Mouse (Mus musculus) erythroblast, embryonic 14.5 days (primary cell): ENCODE measurements at regions not wholly inside any gene's neighbourhood (a gene's known extent, or its start where the extent isn't known, plus 50 kb on each side); places are given as distances from the start of the nearest gene placed in this dataset.

Experiments
- H3K27me3 ChIP-seq: 2 replicates; pipeline ENCODE4 v1.6.1; 2012; ENCODE audit warnings: inconsistent platforms; ENCODE audit not compliant: control insufficient read depth
- H3K36me3 ChIP-seq: 2 replicates; pipeline ENCODE4 v1.6.1; 2012; ENCODE audit warnings: mild to moderate bottlenecking, inconsistent platforms; ENCODE audit not compliant: control insufficient read depth
- H3K4me1 ChIP-seq: 2 replicates; pipeline ENCODE4 v1.6.1; 2012; ENCODE audit warnings: inconsistent platforms; ENCODE audit not compliant: control insufficient read depth
- H3K4me3 ChIP-seq: replicated peaks from 2 replicates; pipeline ENCODE3; 2012; ENCODE audit warnings: moderate library complexity, mild to moderate bottlenecking, inconsistent platforms
- H3K9me3 ChIP-seq: 2 replicates; pipeline ENCODE4 v1.6.1; 2012; ENCODE audit warnings: low read length, inconsistent platforms, mixed read lengths; ENCODE audit not compliant: control insufficient read depth
- GATA1 ChIP-seq: IDR thresholded peaks from 2 replicates; pipeline ENCODE4 v1.6.1; 2012; ENCODE audit warnings: low read length, inconsistent platforms, mixed read lengths
- TAL1 ChIP-seq: IDR thresholded peaks from 3 replicates; pipeline ENCODE4 v1.6.1; 2012; ENCODE audit warnings: low read length, inconsistent platforms, mixed read lengths

- Histone ChIP-seq H3K9me3 (no peaks in the 10 kb centered on the region), H3K27me3 (no peaks in the 10 kb centered on the region), H3K4me3 (no peak overlapping the region)
Measured at GRCm38 (mm10) chr10:17511779-17512335, 211.2 kb upstream of the Cited2 start.

GRCm38 (mm10) chr10:17512487-17512886 lies 210.5 kb upstream of the Cited2 start:
- H3K9me3 ChIP-seq, result no peaks in the 10 kb centered on the region
- no peak overlapping the region for H3K4me3 ChIP-seq
- TF ChIP-seq TAL1, result no peak
- no peak for TF ChIP-seq GATA1
- no peaks in the 10 kb centered on the region for H3K4me1 ChIP-seq
- no peaks in the 10 kb centered on the region for H3K36me3 ChIP-seq
- no peaks in the 10 kb centered on the region for H3K27me3 ChIP-seq

More at GRCm38 (mm10) chr10:17511779-17512335, 211.2 kb upstream of the Cited2 start:
- Histone ChIP-seq H3K4me1 (no peaks in the 10 kb centered on the region), H3K36me3 (no peaks in the 10 kb centered on the region)
- TF ChIP-seq GATA1 (no peak), TAL1 (no peak)

DNA sequence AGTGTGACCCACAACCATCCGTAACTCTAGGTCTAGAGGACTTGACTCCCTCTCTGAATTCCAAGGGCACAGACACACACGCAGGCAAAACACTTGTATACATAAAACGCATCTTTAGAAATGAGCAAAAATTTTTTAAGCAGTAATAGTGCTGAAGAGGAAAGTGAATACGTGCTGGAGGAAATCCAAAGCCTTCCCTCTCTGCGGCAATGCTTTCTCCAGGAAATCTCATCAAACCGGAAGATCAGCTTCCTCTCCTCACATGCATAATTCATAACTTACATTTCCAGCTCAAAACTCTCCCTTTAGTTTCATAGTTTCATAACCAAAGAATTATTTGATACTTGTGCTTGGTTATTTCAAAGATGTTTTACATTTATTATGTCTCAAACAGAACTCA lies 209.3 kb upstream of the Cited2 start:
- TF ChIP-seq TAL1, result no peak
- TF ChIP-seq GATA1, result no peak
- Histone ChIP-seq H3K9me3 (no peaks in the 10 kb centered on the region), H3K36me3 (no peaks in the 10 kb centered on the region), H3K27me3 (no peaks in the 10 kb centered on the region), H3K4me1 (no peaks in the 10 kb centered on the region), H3K4me3 (no peak overlapping the region)

DNA sequence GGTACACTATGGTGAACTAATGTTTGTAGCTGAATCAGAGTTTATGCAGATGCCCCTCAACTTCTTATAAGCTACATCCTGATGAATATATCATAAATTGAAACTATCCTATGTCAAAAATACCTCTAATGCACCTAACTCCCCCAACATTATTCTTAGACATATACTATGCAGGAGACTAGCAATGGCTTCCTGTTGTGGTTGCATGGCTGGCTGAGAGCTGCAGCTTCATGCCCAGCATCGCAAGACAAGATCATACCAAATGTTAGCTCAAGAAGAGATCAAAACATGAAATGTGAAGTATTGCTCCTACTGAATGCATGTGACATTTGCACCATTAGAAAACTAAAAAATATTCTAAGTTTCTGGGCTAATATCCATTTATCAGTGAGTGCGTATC lies 206.9 kb upstream of the Cited2 start:
- Histone ChIP-seq H3K27me3 (no peaks in the 10 kb centered on the region), H3K36me3 (no peaks in the 10 kb centered on the region), H3K9me3 (no peaks in the 10 kb centered on the region), H3K4me3 (no peak overlapping the region), H3K4me1 (no peaks in the 10 kb centered on the region)
- TF ChIP-seq GATA1 (no peak), TAL1 (no peak)

DNA sequence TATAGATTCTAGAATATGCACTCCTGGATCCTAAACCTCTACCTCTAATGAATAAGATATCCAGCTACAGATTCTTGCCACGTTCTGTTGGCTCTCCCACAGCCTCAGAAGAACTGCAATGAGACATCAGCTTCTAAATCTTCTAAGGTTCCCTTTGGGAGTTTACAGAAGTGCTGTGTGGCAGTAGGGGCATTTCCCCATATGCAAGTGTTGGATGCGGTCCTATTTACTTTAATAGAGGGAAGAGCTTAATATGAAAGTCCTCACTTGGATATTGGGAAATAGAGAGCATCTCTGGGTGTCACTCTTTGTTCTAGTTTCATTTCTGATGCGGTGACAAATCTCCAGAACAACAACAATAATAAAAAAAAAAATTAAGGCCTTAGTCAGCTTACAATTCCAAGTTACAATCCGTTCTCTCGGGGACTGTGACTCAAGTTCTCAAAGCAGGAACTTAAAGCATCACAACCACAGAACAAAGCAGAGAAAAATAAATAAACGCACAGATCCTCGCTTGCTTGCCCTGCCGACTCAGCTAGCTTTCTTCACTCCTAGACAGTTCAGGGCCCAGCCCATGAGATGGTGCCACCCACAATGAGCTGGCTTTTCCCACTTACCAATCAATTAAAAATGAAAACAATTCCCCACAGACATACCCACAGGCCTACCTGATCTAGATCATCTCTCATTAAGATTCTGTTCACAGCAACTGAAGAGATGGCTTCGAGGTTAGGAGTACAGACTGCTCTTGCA lies 204.4 kb upstream of the Cited2 start:
- Histone ChIP-seq H3K36me3 (no peaks in the 10 kb centered on the region), H3K4me1 (no peaks in the 10 kb centered on the region), H3K27me3 (no peaks in the 10 kb centered on the region), H3K4me3 (no peak overlapping the region), H3K9me3 (no peaks in the 10 kb centered on the region)
- TF ChIP-seq TAL1 (no peak), GATA1 (no peak)

GRCm38 (mm10) chr10:17522026-17522541 lies 200.9 kb upstream of the Cited2 start:
- H3K36me3 ChIP-seq, result no peaks in the 10 kb centered on the region
- TF ChIP-seq TAL1, result no peak
- no peak for TF ChIP-seq GATA1
- H3K4me3 ChIP-seq, result no peak overlapping the region
- no peaks in the 10 kb centered on the region for H3K4me1 ChIP-seq
- H3K27me3 ChIP-seq, result no peaks in the 10 kb centered on the region
- H3K9me3 ChIP-seq, result no peaks in the 10 kb centered on the region

GRCm38 (mm10) chr10:17523558-17524328 lies 199.3 kb upstream of the Cited2 start:
- Histone ChIP-seq H3K4me3 (no peak overlapping the region), H3K4me1 (no peaks in the 10 kb centered on the region), H3K36me3 (no peaks in the 10 kb centered on the region), H3K27me3 (no peaks in the 10 kb centered on the region), H3K9me3 (no peaks in the 10 kb centered on the region)
- no peak for TF ChIP-seq GATA1
- TF ChIP-seq TAL1, result no peak

DNA sequence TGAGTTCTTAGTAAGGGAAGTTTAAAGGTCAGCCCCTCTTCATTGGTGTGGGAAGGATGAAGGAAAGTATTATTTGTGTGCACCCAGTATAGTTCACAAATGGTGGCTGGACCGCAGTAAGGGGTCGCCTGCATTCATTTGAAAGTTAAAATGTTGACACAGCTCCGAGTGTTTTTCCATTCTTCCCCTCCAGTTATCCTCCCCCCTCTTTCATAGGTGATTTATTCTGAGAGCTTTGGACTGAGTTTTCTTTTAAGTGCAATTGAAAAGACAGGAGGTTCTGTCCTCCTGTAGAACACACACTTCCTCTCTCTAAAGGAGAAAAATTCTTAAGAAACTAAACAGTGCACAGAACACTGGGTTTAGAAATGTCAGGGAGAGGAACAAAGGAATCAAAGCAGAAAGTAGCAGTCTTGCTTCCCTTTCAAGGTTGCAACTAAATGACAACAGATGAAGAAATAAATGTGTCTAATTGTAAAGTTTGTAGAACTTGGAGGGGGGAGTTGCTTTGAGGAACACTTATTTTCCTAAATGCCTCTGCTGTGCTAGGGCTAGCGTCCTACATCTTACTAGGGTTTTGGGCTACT lies 195.8 kb upstream of the Cited2 start:
- no peak overlapping the region for H3K4me3 ChIP-seq
- H3K27me3 ChIP-seq, result no peaks in the 10 kb centered on the region
- peaks cover 2% of the 10 kb centered on the region; the same call in 1 of the 2 replicates for H3K4me1 ChIP-seq
- TF ChIP-seq GATA1, result no peak
- TF ChIP-seq TAL1, result no peak
- no peaks in the 10 kb centered on the region for H3K9me3 ChIP-seq
- H3K36me3 ChIP-seq, result no peaks in the 10 kb centered on the region

DNA sequence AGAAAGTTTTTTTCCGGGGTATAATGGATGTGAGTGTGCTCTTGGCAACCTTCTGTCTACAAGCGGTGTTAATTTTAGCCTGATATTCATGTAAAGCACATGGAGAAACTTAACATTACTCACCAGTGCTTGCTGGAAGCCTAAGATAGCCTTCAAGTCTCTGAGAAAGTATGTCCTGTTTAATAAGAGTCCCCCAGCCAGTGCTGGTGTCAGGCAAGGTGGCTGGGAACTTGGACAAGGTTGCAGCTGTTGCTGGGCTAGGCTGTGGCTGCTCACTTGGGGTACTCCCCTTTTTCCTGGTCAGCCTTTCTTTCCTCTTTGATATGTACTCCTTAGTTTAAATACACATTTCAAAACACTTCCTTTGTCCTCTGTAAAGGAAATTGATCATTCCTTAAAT lies 194.9 kb upstream of the Cited2 start:
- no peaks in the 10 kb centered on the region for H3K9me3 ChIP-seq
- no peak overlapping the region for H3K4me3 ChIP-seq
- TF ChIP-seq TAL1, result no peak
- H3K4me1 ChIP-seq, result peaks cover 2% of the 10 kb centered on the region; the same call in 1 of the 2 replicates
- no peaks in the 10 kb centered on the region for H3K36me3 ChIP-seq
- H3K27me3 ChIP-seq, result no peaks in the 10 kb centered on the region
